Mouse (Mus musculus) MEL (cell line): ENCODE data around the gene Rftn1. TPM values are rescaled to one million over a fixed set of nuclear protein-coding genes. Genes with fewer than 3 reads are reported as not detected.

ENCODE experiments used
- DNase-seq: peaks from one replicate; pipeline ENCODE4 v3.0.0; 2011; ENCODE audit warnings: low read depth, low spot score
- H3K27ac ChIP-seq: 2 replicates; pipeline ENCODE4 v1.5.1; 2012; ENCODE audit warnings: low read depth, mild to moderate bottlenecking, control low read depth, low read length, moderate library complexity; ENCODE audit not compliant: control insufficient read depth
- H3K27me3 ChIP-seq, 2 experiments: fragments of 150-350 bp in 1 of 2; sonication (generic) in 1 of 2; 2 replicates each; pipeline ENCODE4 v1.6.1; 2012; ENCODE audit warnings: low read length in 2 of 2, mild to moderate bottlenecking in 2 of 2, improper control_type of control experiment in 1 of 2, moderate library complexity in 1 of 2; ENCODE audit not compliant: insufficient read depth in 2 of 2, control insufficient read depth in 1 of 2
- H3K36me3 ChIP-seq, 2 experiments: 2 replicates each; pipeline ENCODE4 v1.6.1; 2012 to 2014; ENCODE audit warnings: low read length in 2 of 2, improper control_type of control experiment in 1 of 2, inconsistent platforms in 1 of 2, mild to moderate bottlenecking in 1 of 2; ENCODE audit not compliant: insufficient read depth in 2 of 2, control insufficient read depth in 1 of 2
- H3K4me1 ChIP-seq, 2 experiments: fragments of 150-350 bp in 1 of 2; sonication (generic) in 1 of 2; 2 replicates each; pipeline ENCODE4 v1.6.1; 2012; ENCODE audit warnings: low read length in 2 of 2, improper control_type of control experiment in 1 of 2, mild to moderate bottlenecking in 1 of 2; ENCODE audit not compliant: insufficient read depth in 2 of 2, control insufficient read depth in 1 of 2
- H3K4me3 ChIP-seq, 2 experiments: fragments of 150-350 bp in 1 of 2; sonication (generic) in 1 of 2; 2 replicates each; pipeline ENCODE4 v1.5.1; 2012; ENCODE audit warnings: low read depth in 2 of 2, low read length in 2 of 2, mild to moderate bottlenecking in 2 of 2, moderate library complexity in 2 of 2, control low read depth in 1 of 2, improper control_type of control experiment in 1 of 2; ENCODE audit not compliant: control insufficient read depth in 1 of 2, insufficient read depth in 1 of 2
- H3K79me2 ChIP-seq: 2 replicates; pipeline ENCODE4 v1.6.1; 2012; ENCODE audit warnings: mild to moderate bottlenecking, low read length, moderate library complexity; ENCODE audit not compliant: control insufficient read depth, poor library complexity, insufficient read depth
- H3K9ac ChIP-seq: 2 replicates; pipeline ENCODE4 v1.6.1; 2012; ENCODE audit warnings: low read depth, mild to moderate bottlenecking, control low read depth, low read length, moderate library complexity; ENCODE audit not compliant: control insufficient read depth, poor library complexity, severe bottlenecking
- H3K9me3 ChIP-seq: fragments of 150-350 bp; sonication (generic); replicated peaks from 2 replicates; pipeline ENCODE4 v1.6.1; 2012; ENCODE audit warnings: mild to moderate bottlenecking, low read length, improper control_type of control experiment, moderate library complexity; ENCODE audit not compliant: insufficient read depth
- CTCF ChIP-seq, 3 experiments: IDR thresholded peaks in 2 of 3; conservative IDR thresholded peaks in 1 of 3; 2 replicates each; pipeline ENCODE4 v1.5.1; 2011 to 2012; ENCODE audit warnings: low read length in 3 of 3, low read depth in 2 of 3, mild to moderate bottlenecking in 2 of 3, improper control_type of control experiment in 1 of 3, inconsistent platforms in 1 of 3, mixed read lengths in 1 of 3, moderate library complexity in 1 of 3; ENCODE audit not compliant: control insufficient read depth in 1 of 3, insufficient read depth in 1 of 3, poor library complexity in 1 of 3, severe bottlenecking in 1 of 3
- EP300 ChIP-seq, 2 experiments: IDR thresholded peaks; 2 replicates each; pipeline ENCODE4 v1.6.1; 2011; ENCODE audit warnings: improper control_type of control experiment in 2 of 2, low read length in 2 of 2, low read depth in 1 of 2, mild to moderate bottlenecking in 1 of 2
- HCFC1 ChIP-seq: IDR thresholded peaks from 2 replicates; pipeline ENCODE4 v1.6.1; 2012; ENCODE audit warnings: low read depth, mild to moderate bottlenecking, inconsistent platforms, low read length, improper control_type of control experiment, moderate library complexity
- MXI1 ChIP-seq: IDR thresholded peaks from 2 replicates; pipeline ENCODE4 v1.6.1; 2011; ENCODE audit warnings: mild to moderate bottlenecking, low read depth, low read length, improper control_type of control experiment
- MYB ChIP-seq: IDR thresholded peaks from 2 replicates; pipeline ENCODE4 v1.6.1; 2011; ENCODE audit warnings: mild to moderate bottlenecking, low read depth, low read length, improper control_type of control experiment
- RAD21 ChIP-seq: IDR thresholded peaks from 2 replicates; pipeline ENCODE4 v1.6.1; 2011; ENCODE audit warnings: mild to moderate bottlenecking, low read depth, low read length, improper control_type of control experiment
- SIN3A ChIP-seq: IDR thresholded peaks from 2 replicates; pipeline ENCODE4 v1.6.1; 2012; ENCODE audit warnings: low read length, improper control_type of control experiment, inconsistent platforms
- SMC3 ChIP-seq: IDR thresholded peaks from 2 replicates; pipeline ENCODE4 v1.6.1; 2011; ENCODE audit warnings: low read depth, low read length, improper control_type of control experiment
- ZKSCAN1 ChIP-seq: IDR thresholded peaks from 2 replicates; pipeline ENCODE4 v1.6.1; 2012; ENCODE audit warnings: low read depth, mild to moderate bottlenecking, inconsistent platforms, low read length, improper control_type of control experiment, moderate library complexity
- polyA plus RNA-seq, 2 experiments: library from polyadenylated mRNA; stranded (reverse) in 1 of 2; unstranded in 1 of 2; fragments of >175 nt in 1 of 2; fragments of >200 nt in 1 of 2; gene quantifications; 2 replicates each; pipeline versions ENCODE4 v1.2.1 to v1.2.4; 2012; ENCODE audit warnings: low replicate concordance in 2 of 2, low read depth in 1 of 2; ENCODE audit not compliant: insufficient read length in 2 of 2, insufficient read depth in 1 of 2, missing spikeins in 1 of 2
- total RNA-seq: library from RNA; depleted of rRNA; stranded (reverse); fragments of 300-350 nt; gene quantifications from 2 replicates; pipeline ENCODE4 v1.2.3, GENCODE M21; 2012

The Rftn1 gene
- total and polyA plus RNA-seq, 3 experiments, result 70.2 to 76.1 TPM; not detected in 1

DNA sequence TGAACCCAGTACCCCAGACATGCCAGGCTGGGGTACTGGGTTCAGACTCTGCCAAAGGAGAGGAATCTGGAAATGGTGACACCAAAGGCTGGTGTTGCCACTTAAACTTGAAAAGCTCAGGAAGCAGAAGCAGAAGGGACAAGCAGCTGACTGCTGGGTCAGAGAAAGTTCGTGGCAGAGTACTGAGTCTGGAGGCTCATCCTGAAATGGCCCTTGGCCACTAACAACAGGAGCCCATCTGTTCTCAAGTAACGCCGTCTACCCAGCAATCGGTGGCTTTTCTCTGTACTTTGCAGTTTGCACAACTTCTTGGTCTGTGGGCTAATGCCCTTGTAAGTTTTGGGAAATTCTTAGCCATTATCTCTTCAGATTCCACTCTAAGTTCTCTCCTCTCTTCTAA lies 60.1 kb downstream of the Rftn1 start:
- no peak overlapping the region for H3K9ac ChIP-seq
- H3K4me1 ChIP-seq, result peaks cover 0 to 2% of the 10 kb centered on the region in 2 experiments; a peak in 2 of 4 replicates
- no peaks in the 10 kb centered on the region for H3K27me3 ChIP-seq
- no peaks in the 10 kb centered on the region; the same call in 1 of the 2 replicates for H3K79me2 ChIP-seq
- no peaks in the 10 kb centered on the region; a peak in 3 of 4 replicates for H3K36me3 ChIP-seq
- DNase-seq, result no peak
- H3K27ac ChIP-seq, result no peak overlapping the region
- no peak overlapping the region for H3K4me3 ChIP-seq
- no peaks in the 10 kb centered on the region for H3K9me3 ChIP-seq
- TF ChIP-seq SIN3A (no peak), RAD21 (no peak), MXI1 (no peak), CTCF (IDR thresholded peaks at IDR 0.05 in 2 of 3, conservative IDR thresholded peaks at IDR 0.05 in 1 of 3; ENCODE audit: control insufficient read depth in 1 of 3, insufficient read depth in 1 of 3, low read depth in 2 of 3, low read length in 3 of 3, poor library complexity in 1 of 3, severe bottlenecking in 1 of 3) (no peak)

DNA sequence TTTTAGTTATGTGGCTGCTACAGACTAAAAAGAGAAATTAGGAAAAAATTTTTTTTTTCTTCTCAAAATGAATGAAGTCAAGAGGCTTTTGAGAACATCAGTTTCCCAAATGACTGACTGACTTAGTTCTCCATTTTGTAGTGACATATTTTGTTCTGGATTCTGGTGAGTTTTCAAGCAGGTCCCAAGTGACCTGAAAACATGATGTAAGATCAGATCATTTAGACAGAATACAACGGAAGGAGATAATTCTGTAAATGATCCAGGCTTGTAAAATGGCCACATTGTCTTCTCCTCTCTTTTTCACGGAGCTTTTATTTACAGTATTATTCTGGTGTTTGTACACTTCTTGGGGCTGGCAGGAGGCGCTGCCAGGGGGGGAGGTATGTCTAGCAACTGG lies 62.1 kb downstream of the Rftn1 start:
- Histone ChIP-seq H3K79me2 (no peaks in the 10 kb centered on the region; the same call in 1 of the 2 replicates), H3K9ac (no peak overlapping the region), H3K27ac (no peak overlapping the region), H3K4me3 (no peak overlapping the region), H3K36me3 (peaks cover 1 to 3% of the 10 kb centered on the region in 2 experiments), H3K9me3 (no peaks in the 10 kb centered on the region), H3K4me1 (peaks cover 2% of the 10 kb centered on the region in 2 experiments), H3K27me3 (no peaks in the 10 kb centered on the region)
- TF ChIP-seq SMC3 (no peak), MYB (no peak), HCFC1 (no peak), EP300 (IDR thresholded peaks at IDR 0.05; ENCODE audit: low read depth in 1 of 2, low read length in 2 of 2) (no peak)
- DNase-seq, result no peak

DNA sequence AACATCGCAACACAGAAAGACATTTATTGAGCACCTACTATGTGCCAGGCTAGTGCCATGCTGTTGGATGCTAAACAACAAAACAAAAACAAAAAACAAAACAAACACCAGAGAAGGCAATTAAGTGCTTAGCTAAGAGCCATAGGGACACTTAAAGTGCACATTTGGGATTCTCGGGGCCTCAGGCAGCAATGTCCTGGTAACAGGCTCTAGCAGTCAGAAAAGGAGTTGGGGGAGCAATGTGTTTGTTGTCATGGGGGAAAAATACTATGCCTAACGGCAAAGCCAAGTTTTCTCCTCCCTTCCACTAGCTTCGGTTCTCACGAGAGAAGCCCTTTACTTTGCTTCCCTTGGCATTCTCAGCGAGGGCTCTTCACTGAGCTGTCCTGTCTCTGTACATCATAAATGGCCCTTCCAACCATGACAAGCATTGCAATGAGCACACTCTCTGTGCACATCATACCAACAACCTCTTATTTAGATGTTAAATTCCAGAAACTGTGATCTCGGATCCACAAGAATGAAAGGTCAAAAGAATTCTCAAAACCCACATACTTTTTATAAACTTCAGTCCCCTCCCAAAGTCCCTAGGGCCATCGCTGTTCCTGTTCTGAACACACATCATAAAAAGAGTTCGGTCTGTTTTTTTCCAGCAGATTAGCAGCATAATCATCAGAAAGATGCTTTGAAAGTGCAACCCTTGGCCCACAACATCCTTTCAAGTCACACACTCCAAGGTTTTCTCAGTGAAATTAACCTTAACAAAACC lies 63.2 kb downstream of the Rftn1 start:
- Histone ChIP-seq H3K4me3 (no peak overlapping the region), H3K9me3 (no peaks in the 10 kb centered on the region), H3K27ac (no peak overlapping the region), H3K27me3 (no peaks in the 10 kb centered on the region), H3K4me1 (peaks cover 4 to 7% of the 10 kb centered on the region in 2 experiments), H3K79me2 (no peaks in the 10 kb centered on the region; the same call in 1 of the 2 replicates), H3K36me3 (peaks cover 3 to 6% of the 10 kb centered on the region in 2 experiments), H3K9ac (no peak overlapping the region)
- TF ChIP-seq SIN3A (no peak), ZKSCAN1 (peak; percentile 67)
- no peak for DNase-seq
